Mouse (Mus musculus) midbrain, embryonic 10.5 days (tissue): ENCODE data around the gene Raver1. TPM values are rescaled to one million over a fixed set of nuclear protein-coding genes. Genes with fewer than 3 reads are reported as not detected.

Experiments
- DNase-seq: peaks from one replicate; pipeline ENCODE4 v3.0.0-alpha.2; 2017; ENCODE audit warnings: low spot score
- H3K27ac ChIP-seq: fragments of 300-500 bp; sonication (generic); replicated peaks from 2 replicates; pipeline ENCODE4 v1.5.1; 2016; ENCODE audit warnings: mild to moderate bottlenecking
- H3K27me3 ChIP-seq: fragments of 300-500 bp; sonication (generic); 2 replicates; pipeline ENCODE4 v1.6.1; 2016; ENCODE audit warnings: low read depth, mild to moderate bottlenecking; ENCODE audit not compliant: poor library complexity, severe bottlenecking
- H3K36me3 ChIP-seq: fragments of 300-500 bp; sonication (generic); 2 replicates; pipeline ENCODE4 v1.6.1; 2016; ENCODE audit warnings: mild to moderate bottlenecking, moderate library complexity
- H3K4me1 ChIP-seq: fragments of 300-500 bp; sonication (generic); 2 replicates; pipeline ENCODE4 v1.6.1; 2016
- H3K4me3 ChIP-seq: fragments of 300-500 bp; sonication (generic); 2 replicates; pipeline ENCODE4 v1.5.1; 2016; ENCODE audit warnings: mild to moderate bottlenecking, moderate library complexity
- H3K9me3 ChIP-seq: fragments of 300-500 bp; sonication (generic); replicated peaks from 2 replicates; pipeline ENCODE4 v1.6.1; 2016; ENCODE audit warnings: mild to moderate bottlenecking
- WGBS: fragments of 180-500 bp; shearing (Covaris S2); methylation state at CpG from one replicate; pipeline ENCODE4 v1.1.7; 2016; 5-methylcytosine and 5-hydroxymethylcytosine counted together
- polyA plus RNA-seq: library from polyadenylated mRNA; unstranded; fragments of >200 nt; fragmentation: Nextera tagmentation; extraction: Ambion mirVana; gene quantifications from 2 replicates; pipeline ENCODE4 v1.2.1, GENCODE M21; 2016

The Raver1 gene
- polyA plus RNA-seq = 95.4 and 102 TPM in 2 replicates

DNA sequence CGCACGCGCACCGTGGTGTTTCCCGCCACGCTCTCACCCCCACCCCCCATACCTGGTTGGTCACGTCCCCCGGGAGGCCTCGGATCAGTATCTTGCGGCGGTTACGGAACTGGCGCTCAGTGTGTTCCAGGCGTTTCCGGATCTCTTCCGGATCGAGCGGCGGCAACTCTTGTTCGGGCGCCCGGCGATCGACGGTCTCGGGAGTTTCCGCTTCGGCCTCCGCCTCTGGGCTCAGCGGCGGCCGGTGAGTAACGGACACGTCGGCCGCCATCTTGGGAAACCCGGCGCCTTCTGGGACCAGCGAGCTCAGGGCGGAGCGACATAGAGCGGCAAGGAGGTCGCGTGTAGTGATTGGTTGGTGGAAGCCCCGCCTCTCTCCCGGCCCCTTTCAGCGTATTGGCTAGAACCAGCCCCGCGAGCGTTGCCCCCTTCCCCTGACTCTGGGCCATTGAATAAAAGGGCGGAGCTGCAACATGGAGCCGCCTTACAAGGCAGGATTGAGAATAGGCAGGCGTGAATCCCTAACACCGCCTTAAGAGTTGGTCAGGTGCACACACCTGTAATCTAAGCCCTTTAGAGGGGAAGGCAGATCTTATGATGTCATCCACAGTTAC is at the start of gene Raver1, which contains the start of gene Gm38431:
TSS of gene Raver1 (minus strand) at position 302 of the 614 bp plus-strand sequence.
TSS of gene Gm38431 (minus strand) at position 291 of the 614 bp plus-strand sequence.
- Histone ChIP-seq H3K27ac (peak within 1 kb of the TSS; percentile 97), H3K4me1 (peaks cover 32% of the 10 kb centered on the region), H3K4me3 (peak within 1 kb of the TSS; percentile 81), H3K9me3 (no peaks in the 10 kb centered on the region), H3K27me3 (no peaks in the 10 kb centered on the region), H3K36me3 (peaks cover 46% of the 10 kb centered on the region)
- DNase-seq = peak; percentile 98
- WGBS = under 1% methylated on average over 54 of the region's 54 CpGs

DNA sequence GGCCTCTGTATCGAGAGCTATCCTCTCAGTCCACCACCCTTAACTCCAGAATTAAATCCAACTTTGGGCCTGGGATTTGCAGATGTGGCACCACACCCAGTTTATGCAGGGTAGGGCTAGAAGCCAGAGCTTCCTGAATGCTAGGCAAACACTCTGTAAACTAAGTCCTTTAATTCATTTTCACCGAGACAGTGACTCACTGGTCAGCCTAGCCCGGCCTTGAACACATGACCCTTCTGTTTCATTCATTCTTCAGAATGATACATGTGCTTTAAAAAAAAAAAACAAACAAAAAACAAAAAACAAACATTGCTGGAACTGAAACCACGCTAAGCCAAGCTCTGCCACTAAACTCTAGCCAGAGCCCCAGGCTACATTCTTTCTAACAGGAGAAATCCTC is 46.6 kb upstream of the Raver1 start:
- peaks cover 2% of the 10 kb centered on the region; the same call in 1 of the 2 replicates for H3K4me1 ChIP-seq
- H3K27me3 ChIP-seq = no peaks in the 10 kb centered on the region
- H3K36me3 ChIP-seq = peaks cover 62% of the 10 kb centered on the region
- no peak for DNase-seq
- no peak overlapping the region for H3K27ac ChIP-seq
- H3K9me3 ChIP-seq = no peaks in the 10 kb centered on the region
- no peak overlapping the region for H3K4me3 ChIP-seq
- 90% methylated on average over 4 of the region's 4 CpGs for WGBS

DNA sequence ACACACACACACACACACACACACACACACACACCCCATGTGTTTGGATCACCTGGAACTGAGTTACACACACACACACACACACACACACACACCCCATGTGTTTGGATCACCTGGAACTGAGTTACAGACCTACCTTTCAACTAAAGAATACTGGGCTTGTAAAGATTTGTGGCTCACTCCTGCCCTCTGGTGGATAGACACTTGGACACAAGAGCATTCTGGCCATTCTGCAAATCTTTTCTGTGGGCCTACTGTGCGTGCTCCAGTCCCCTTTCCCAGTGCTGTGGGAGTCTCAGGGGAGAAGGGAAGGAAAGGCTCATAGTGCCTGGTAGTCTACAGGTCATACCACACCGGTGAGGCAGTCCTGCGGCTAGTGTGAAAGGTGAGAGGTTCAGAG is 45.4 kb upstream of the Raver1 start:
- peak; percentile 52 for DNase-seq
- WGBS = 49% methylated on average over 3 of the region's 3 CpGs
- Histone ChIP-seq H3K36me3 (peaks cover 51% of the 10 kb centered on the region), H3K27ac (no peak overlapping the region), H3K4me3 (no peak overlapping the region), H3K4me1 (peaks cover 2% of the 10 kb centered on the region; the same call in 1 of the 2 replicates), H3K27me3 (no peaks in the 10 kb centered on the region), H3K9me3 (no peaks in the 10 kb centered on the region)

DNA sequence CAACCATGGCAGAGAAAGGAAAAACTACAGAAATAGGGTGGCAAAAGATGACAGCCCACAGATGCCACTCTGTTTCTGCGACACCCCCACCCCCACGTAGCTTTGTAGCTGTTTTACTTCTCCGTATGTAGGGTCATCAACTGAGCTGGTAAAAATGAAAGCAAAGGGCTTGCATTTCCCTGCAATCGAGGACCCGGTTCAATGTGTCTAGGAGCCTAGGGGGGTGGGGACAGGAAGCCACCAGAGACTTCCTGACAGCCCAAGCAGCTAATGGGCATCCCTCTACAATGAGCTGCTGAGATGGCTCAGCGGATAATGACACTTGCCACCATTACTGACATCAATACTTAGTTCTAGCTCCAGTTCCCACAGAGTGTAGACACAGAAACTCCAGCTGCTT is 44.6 kb upstream of the Raver1 start:
- Histone ChIP-seq H3K27ac (no peak overlapping the region), H3K36me3 (peaks cover 42% of the 10 kb centered on the region), H3K27me3 (no peaks in the 10 kb centered on the region), H3K9me3 (no peaks in the 10 kb centered on the region), H3K4me3 (no peak overlapping the region), H3K4me1 (peaks cover 2% of the 10 kb centered on the region; the same call in 1 of the 2 replicates)
- no peak for DNase-seq
- 89% methylated on average over 6 of the region's 6 CpGs for WGBS

DNA sequence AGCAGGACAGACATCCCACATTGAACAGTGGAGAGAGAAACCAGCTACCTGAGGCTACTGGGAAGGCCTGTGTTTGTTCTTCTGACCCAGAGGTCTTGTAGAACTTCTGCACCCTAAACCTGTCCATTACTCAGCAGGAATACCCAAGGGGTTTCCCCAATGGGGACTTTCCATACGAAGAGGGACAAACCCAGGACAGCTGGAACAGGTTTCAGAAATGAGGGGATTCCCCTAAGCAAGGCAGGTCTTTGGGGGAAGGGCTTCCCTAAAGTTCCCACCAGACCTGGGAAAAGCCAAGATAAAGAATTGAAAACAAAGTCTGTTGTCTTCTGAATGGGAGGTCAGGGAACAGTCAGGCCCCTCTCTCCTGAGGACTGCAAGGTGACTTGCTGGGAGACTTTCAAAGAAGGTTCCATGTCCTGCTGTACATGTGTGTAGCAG is 44.2 kb upstream of the Raver1 start:
- DNase-seq = no peak

DNA sequence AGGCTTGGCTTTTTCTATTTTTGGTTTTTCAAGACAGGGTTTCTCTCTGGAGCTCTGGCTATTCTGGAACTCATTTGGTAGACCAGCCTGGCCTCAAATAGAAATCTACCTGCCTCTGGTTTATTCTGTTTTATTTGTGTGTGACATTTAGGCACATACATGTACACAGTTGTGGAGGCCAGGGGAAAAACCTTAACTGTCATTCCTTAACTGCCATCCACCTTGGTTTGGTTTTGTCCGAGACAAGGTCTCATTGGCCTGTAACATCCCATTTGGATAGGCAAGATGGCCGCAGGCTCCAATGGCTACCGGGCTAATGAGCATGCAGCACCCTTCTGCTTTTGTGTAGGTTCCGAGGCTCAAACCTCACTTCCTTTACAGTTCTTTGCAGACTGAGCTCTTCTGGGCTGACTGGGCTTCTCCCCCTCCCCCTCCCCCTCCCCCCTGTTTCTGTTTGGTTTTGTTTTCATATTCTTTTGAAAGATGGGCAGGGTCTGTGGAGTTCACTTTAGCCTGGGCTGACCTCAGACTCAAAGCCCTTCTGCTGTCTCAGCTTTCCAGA is 43.6 kb upstream of the Raver1 start:
- Histone ChIP-seq H3K9me3 (no peaks in the 10 kb centered on the region), H3K4me3 (no peak overlapping the region), H3K36me3 (peaks cover 32% of the 10 kb centered on the region), H3K27ac (no peak overlapping the region), H3K4me1 (peaks cover 6% of the 10 kb centered on the region), H3K27me3 (no peaks in the 10 kb centered on the region)
- 82% methylated on average over 4 of the region's 4 CpGs for WGBS
- no peak for DNase-seq

More for the DNA sequence above, 44.2 kb upstream of the Raver1 start:
- peaks cover 38% of the 10 kb centered on the region for H3K36me3 ChIP-seq
- H3K27ac ChIP-seq = no peak overlapping the region
- no peak overlapping the region for H3K4me3 ChIP-seq
- H3K27me3 ChIP-seq = no peaks in the 10 kb centered on the region
- WGBS = 79% methylated on average over 1 of the region's 1 CpGs
- peaks cover 2% of the 10 kb centered on the region; the same call in 1 of the 2 replicates for H3K4me1 ChIP-seq
- no peaks in the 10 kb centered on the region for H3K9me3 ChIP-seq

DNA sequence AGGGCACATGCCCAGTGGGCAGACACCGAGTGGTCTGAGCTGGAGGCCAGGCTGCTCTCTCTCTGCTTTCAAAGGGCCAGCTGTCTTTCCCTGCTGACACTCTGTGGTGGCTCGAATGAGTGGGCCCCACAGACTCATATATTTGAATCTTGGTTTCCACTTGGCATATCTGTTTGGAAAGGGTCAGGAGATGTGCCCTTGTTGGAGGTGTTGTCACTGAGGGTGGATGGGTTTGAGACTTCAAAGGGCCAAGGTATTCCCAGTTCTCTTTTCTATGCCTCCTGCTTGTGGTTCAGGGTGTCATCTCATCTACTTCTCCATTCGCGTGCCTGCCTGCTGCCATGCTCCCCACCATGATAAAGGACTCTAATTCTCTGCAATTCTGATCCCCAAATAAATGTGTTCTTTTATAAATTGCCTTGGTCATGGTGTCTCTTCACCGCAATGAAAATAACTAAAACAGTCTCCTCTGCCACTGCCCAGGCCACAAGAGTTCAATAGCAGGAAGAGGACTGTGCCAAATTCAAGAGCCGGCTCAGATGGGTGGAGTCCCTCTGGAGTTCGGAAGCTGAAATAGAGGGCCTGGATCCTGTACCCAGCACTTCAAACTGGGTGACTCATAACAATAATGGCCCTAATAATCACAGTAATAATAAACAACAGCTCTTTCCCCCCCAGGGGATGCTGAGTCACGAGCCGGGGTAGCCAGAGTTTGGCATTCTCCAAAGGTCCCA is 43.0 kb upstream of the Raver1 start:
- Histone ChIP-seq H3K4me3 (no peak overlapping the region), H3K36me3 (peaks cover 26% of the 10 kb centered on the region), H3K27me3 (no peaks in the 10 kb centered on the region), H3K27ac (no peak overlapping the region), H3K9me3 (no peaks in the 10 kb centered on the region), H3K4me1 (peaks cover 9% of the 10 kb centered on the region)
- WGBS = 81% methylated on average over 9 of the region's 9 CpGs
- no peak for DNase-seq

DNA sequence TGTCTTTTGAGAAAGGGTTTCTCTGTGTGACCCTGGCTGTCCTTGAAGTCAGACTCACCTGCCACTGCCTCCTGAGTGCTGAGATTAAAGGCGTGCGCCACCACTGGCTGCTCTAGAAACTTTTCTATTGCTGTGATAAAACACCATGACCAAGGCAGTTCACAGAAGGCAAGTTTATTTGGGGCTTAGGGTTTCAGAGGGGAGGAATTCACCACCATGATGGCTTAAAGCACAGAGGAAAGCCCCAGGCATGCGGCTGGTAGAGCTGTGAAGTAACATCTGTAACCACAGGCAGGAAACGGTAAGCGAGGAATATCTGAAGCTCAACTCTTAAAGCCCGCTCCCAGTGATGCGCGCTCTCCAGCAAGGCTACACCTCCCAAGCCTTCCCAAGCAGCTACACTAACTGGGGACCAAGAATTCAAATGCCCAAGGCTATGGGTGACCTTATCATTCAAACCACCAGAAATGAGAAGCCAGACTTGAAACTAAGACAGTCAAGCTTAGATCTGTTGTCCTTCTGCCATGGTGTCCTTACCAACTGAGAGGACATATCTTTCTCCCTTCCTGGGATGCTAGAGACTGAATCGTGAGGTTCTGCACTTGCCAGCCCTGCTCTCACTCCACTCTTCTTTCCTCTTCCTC is 41.4 kb upstream of the Raver1 start:
- WGBS = 82% methylated on average over 9 of the region's 9 CpGs
- Histone ChIP-seq H3K9me3 (no peaks in the 10 kb centered on the region), H3K36me3 (peaks cover 10% of the 10 kb centered on the region), H3K4me3 (no peak overlapping the region), H3K27ac (no peak overlapping the region), H3K4me1 (peaks cover 9% of the 10 kb centered on the region), H3K27me3 (no peaks in the 10 kb centered on the region)
- DNase-seq = no peak

DNA sequence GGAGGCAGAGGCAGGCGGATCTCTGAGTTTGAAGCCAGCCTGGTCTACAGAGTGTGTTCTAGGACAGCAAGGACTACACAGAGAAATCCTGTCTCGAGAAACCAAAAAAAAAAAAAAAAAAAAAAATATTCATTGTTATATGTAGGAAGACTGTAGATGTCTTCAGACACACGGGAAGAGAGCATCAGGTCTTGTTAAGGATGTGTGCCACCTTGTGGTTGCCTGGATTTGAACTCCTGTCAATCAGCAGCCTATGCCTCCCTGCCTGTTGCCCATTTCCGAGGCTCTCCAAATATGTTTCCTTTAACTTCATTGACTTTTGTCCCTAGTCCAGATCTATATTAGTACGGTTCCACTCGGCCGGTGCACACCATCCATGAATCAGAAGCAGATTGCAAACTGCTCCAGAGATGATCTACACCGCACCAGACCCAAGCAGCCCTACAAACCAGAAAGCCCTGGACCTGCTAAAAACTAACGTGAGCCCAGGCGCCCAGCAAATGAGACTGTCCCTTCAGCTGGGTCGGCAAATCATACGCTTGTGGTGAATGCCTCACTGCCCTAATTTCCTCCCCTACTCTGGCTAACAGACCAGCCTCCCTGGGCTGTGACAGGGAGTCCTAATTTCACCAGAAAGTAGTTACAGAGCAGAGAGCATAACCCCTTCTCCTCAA is 40.4 kb upstream of the Raver1 start:
- WGBS = 87% methylated on average over 12 of the region's 12 CpGs
- H3K36me3 ChIP-seq = peaks cover under 1% of the 10 kb centered on the region
- no peak overlapping the region for H3K4me3 ChIP-seq
- H3K9me3 ChIP-seq = no peaks in the 10 kb centered on the region
- no peaks in the 10 kb centered on the region for H3K27me3 ChIP-seq
- peaks cover 9% of the 10 kb centered on the region for H3K4me1 ChIP-seq
- DNase-seq = no peak
- no peak overlapping the region for H3K27ac ChIP-seq

DNA sequence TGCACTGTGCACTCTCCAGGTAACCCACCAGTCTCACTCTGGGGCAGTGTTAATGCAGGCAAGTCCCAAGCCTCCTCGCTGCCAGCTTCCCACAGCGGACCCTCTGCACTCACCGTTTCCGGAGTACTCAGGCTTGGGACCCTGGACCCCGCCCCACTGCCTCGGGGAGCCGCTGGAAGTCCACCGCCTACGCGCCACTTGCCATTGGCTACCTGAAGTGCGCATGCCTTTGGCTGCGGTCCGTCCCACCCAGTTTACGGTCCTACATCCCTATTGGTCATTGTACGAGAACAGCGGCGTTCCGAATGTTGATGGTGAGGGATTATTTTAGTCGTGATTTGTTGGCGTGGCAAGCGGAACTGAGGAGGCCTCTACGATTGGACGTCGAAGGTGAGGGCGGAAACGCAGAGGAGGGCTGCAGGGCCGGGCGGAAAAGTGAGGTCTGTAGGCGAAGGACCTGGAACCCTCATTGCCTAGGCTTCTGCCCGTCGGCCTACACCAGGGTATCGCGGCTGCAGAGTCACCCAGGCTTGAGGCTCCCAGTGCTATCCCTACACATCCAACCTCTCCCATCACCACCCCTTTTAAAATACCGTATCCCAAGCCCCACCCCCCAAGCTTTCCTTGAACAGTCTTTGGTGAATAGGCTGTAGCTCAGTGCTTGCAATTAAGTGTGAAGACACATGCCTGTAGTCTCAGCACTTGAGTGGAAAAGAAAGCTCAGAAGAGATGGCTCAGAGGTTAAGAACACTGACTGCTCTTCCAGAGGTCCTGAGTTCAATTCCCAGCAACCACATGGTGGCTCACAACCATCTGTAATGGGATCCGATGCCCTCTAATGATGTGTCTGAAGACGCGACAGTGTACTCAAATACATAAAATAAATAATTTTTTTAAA is 39.5 kb upstream of the Raver1 start, which contains the start of gene Tyk2:
TSS of gene Tyk2 (minus strand) at position 185 of the 898 bp plus-strand sequence.
- 7% methylated on average over 37 of the region's 37 CpGs for WGBS
- Histone ChIP-seq H3K27me3 (no peaks in the 10 kb centered on the region), H3K9me3 (no peaks in the 10 kb centered on the region), H3K36me3 (peaks cover 8% of the 10 kb centered on the region; the same call in 1 of the 2 replicates), H3K4me3 (peak within 1 kb of the TSS; percentile 71), H3K27ac (peak within 1 kb of the TSS; percentile 82), H3K4me1 (peaks cover 9% of the 10 kb centered on the region)
- DNase-seq = peak; percentile 93

DNA sequence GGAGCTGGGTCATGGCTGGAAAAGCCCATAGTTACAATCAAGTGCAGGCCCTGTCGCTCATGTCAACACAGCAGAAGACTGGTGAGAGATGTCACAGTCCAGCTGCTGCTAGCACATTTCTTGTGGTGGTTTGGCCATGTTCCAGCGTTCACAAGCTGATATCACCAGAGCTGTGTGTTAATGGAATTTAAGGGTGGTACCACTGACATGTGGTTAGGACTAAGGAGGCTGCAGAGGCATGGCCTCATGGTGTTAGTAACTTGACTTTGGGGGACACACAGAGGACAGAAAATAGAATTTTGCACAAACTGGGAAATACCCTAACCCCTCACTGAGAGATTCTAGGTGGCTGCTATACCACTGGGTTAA is 34.4 kb upstream of the Raver1 start:
- Histone ChIP-seq H3K27me3 (no peaks in the 10 kb centered on the region), H3K9me3 (no peaks in the 10 kb centered on the region), H3K4me3 (no peak overlapping the region), H3K36me3 (peaks cover 42% of the 10 kb centered on the region), H3K27ac (no peak overlapping the region), H3K4me1 (peaks cover 7% of the 10 kb centered on the region)
- no peak for DNase-seq
- WGBS = 88% methylated on average over 2 of the region's 2 CpGs
